Mouse (Mus musculus) frontal cortex, postnatal 25 days (tissue): ENCODE measurements around the gene Nr1h4.
"Not testable (repeated sequence)": the region's sequence is repeated elsewhere in the genome, so short reads cannot be mapped to it uniquely, and the experiment has no call there.

Experiments used
- DNase-seq, 2 experiments: peaks; one replicate each; pipeline ENCODE4 v3.0.0; 2022; ENCODE audit warnings: low spot score in 2 of 2

Nr1h4 gene

DNA sequence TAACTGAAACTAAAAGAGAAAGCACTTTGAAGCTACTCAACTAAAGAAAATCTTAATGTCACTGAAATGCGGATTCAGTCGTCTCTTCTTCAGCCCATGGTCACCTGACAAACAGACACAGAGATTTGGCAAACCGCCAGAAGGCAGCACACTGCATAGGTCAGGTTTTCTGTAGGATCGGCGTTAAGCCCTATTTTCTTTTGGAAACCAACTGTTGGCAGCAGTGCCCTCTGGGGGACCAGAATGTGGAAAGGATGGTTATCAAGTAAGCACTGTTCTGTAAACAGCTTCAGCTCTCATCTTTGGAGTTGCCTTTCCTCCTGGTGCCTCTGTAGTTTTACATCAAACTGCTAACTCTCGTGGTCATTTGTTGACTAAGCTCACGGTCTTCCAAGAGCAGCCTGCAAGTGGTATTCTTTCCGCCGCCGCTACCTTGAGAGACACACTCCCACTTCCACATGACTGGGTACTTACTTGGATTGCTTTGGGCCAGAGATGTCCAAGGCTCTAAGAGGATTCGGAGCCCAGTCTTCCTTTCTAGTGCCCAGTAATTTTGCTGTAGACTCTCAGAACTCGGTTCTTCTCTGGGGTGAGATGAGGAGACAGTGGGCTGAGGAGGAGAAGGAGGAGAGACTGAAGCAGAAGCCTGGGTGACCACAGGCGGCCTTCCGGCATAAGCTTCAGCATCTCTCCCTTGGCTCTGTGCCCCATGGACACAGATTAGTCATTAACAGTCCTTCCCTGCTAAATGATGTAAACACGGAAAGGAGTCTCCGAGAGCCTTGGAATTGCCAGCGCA, at the start of gene Nr1h4:
Gene Nr1h4 (minus strand): TSS at position 657 of the 799 bp plus-strand sequence.
- no peak for DNase-seq

DNA sequence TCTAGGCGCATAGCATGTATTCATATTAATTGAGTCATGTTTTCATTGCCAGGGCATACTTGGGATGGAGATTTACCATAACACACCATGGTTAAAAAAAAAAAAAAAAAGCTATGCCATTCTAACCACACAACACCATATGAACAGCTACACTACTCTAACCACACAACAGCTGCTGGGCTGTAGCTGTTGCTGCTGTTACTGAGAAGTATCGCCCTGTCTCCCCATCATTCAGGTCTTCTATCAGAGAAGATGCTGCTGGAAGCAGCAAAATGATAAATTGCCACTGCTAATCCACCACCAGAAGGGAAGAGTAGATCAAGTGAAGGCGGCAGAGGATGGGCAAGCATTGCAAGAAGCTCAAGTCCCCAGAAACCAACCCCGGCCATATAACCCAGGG, 45.4 kb upstream of the Nr1h4 start:
- no peak for DNase-seq

DNA sequence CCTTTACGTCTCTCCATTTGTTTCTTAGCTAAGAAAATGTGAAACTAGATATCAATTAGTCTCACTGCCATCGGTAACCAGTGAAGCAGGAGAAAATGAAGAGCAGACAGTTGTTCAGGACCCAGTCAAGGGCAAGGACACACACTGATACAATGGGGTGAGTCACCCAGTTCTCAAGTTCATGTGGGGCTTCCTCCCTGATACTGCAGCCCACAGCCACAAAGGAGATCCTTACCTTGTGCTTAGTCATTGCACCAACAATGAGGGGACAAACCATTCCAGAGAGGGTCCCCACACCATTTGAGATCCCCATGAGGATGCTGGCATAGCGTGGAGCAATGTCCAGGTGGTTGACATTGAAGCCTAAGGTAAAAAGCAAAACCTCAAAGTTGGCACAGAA, 44.3 kb upstream of the Nr1h4 start:
- no peak for DNase-seq

DNA sequence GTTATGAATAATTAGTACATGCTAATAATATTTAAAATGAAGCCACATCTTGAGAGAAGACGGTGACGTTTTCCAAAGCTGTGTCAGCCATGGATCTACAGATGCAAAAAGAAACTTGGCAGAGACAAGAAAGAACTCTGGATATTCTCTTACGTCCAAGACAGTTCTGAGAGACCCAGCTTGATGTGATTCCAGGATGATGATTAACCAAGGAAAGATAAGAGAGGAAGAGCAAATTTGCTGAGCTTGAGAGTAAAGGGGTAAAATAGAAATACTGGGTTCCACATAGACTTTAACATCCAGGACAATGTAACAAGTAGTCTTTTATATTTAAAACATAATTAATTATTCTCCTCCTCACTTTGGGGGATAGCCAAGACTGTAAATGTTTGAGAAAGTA, 40.0 kb upstream of the Nr1h4 start:
- no peak for DNase-seq

- DNase-seq: no peak
Measured at GRCm38 (mm10) chr10:89572946-89573345, 39.6 kb upstream of the Nr1h4 start.

- DNase-seq: no peak
Measured at GRCm38 (mm10) chr10:89567391-89567790, 34.0 kb upstream of the Nr1h4 start.

- no peak for DNase-seq
Measured at GRCm38 (mm10) chr10:89565301-89566022, 32.1 kb upstream of the Nr1h4 start.

DNA sequence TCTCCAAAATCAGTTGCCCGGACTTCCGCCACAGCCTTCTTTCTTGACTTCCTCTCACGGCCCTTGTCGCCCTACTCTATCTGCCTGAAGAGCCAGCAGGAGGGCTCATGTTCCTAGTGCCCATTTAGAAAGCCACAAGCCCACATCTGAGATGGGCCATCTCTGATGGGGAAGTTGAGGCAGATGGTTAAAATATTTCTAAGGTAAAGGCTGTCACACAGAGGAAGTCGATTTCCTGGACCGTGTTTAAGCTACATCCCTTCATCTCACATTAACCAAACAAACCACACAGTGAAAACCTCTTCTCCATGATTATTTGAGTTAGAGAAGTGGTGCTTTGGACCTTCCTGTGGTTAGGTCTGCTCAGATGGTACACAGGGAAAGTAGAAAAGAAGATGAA, 28.7 kb upstream of the Nr1h4 start:
- DNase-seq: no peak

DNA sequence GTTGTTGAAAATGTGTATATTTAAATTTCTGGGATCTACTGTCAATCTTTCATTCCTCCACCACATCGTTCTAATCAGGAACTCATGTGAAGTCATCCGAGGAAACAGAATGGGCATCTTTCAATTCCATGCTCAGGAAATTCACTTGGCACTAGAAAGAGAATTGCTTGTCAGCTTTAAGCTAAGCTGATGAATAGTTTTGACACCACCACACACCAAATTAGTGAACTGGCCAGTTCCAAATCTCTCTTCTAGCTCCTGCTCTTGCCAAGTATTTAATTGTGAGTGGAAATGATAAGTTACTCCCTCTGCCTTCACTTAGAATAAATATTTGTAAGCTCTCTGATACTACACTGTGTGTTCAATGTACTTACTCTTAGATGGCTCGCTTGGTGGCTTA, 26.0 kb upstream of the Nr1h4 start:
- DNase-seq: no peak

DNA sequence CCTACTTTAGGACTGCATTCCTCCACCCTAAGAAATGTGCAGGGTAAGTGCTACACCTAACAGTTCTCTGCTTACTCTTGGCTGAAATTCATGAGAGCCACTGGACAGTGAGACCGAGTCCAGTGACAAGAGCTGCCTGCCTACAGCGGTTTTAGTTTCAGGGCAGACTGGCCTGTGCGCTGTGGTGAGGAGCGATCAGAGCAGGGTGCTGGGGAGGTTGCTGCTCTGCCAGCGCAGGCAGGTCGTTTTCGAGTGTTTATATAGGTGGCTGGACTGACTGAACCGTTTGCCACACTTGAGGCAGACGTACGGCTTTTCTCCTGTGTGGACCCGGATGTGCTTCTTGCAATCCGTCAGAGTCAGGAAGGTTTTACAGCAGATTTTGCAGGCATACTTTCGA, 21.5 kb upstream of the Nr1h4 start:
- not testable (repeated sequence) for DNase-seq

DNA sequence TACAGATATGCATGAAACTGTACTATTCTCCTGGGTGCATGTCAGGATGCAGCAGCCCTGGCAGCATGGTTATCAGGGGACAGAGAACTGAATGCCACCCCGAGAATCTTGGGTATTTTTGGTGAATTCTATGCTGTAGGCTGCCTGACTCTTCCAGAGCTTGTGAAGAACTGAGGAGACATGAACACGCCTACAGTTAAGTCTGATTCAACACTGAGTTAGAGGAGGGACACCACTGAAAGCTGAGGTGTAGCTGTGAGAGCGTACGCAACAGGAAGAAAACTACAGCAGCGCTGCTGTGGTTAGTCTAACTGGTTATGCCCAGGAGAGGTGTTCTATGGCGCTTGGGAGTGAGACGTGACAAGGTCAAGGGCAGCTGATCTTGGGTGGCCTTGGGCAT, 20.5 kb upstream of the Nr1h4 start:
- DNase-seq: not testable (repeated sequence)

- DNase-seq: no peak
Measured at GRCm38 (mm10) chr10:89553015-89553414, 19.6 kb upstream of the Nr1h4 start.

GRCm38 (mm10) chr10:89551657-89552056, 18.3 kb upstream of the Nr1h4 start:
- DNase-seq: no peak

GRCm38 (mm10) chr10:89548028-89548427, 14.6 kb upstream of the Nr1h4 start:
- no peak for DNase-seq

DNA sequence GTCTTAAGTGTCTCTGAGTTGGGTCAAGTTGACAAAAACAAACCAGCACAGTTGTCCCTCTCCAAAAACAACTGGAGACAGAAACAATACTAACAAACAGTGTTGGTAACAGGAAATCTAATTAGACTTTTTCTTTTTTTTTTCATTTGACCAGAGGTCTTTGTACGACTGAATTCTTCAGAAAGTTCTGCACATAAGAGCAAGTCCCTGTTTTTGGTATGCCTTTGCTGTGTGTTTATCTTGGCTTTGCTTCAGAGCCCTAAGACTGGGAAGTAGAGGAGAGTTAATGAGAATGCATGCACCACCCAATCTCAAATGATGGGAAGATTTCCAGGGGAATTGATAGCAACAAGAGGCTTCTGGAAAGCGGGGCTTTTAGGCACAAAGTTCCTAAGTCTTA, 13.6 kb upstream of the Nr1h4 start:
- no peak for DNase-seq

DNA sequence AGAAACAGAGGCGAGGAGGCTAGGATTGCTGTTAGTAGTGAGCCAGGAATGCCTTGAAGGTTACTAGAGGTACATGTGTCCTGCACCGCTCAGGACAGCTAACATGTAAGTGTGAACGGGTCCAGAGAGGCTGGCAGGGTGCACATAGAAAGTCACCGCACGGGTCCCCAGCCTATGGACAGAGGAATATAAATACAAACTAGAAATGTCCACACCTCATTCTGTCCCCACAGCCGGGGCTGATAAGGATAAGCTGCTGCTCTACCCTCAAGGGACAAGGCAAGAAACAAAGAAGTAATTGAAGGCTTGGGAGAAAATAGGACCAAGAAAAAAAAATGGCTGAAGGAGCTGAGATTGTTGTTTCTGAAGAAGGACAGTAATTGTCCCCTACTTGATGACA, 10.5 kb upstream of the Nr1h4 start:
- no peak for DNase-seq

DNA sequence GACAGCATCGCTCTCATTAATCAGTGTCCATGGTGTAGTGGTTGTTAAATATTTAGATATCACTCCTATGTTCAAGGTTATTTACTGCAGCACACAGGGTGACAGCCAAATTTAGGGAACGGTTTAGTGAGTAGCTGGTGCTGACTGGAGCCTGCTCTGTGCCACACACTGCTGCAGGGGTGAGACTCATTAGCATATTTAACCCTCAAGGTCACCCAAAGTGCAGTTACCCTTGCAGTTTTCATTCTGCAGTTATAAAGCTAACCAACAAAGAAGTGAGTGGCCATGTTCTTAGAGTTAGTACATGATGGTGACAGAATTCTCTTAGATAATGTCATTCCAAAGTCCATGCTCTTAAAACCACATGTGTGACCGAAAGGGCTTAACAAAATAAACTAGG, 8.9 kb upstream of the Nr1h4 start:
- no peak for DNase-seq

DNA sequence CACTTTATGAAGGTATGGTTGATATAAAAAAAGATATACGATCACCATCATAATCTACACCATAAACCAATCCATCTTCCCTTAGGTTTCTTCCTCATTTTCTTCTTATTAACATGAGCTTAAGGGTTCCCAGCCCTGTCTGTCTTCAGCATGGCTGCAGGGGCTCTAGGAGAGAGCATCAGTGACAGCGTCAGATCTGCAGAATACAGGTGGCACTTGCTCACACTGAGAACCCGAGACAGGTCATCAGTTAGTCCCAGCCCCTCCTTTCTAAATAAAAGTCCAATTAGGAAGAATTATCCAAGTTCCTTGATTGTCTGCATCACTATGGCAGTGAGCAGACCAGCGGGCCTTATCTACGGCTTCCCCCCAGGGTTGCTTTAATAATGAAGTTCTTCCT, 934 bp downstream of the Nr1h4 start:
- no peak for DNase-seq

DNA sequence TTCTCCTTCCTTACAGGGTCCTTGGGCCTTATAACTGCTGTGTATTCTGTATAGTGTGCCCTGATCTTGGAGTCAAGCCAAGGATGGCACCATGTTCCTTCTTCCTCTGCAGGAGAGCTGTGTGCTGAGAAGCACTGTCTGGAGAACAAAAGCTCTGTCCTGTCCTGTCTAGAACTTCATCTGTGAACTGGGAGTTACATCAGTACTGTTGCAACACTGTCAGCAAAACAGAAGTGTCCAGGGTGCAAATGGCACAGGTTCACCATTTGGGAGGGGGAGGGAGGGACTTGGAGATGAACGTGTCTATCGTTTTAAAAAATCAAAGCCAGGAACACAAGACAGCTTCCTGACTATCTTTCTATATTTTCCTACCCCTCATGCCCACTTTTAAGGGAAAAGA, 1.4 kb downstream of the Nr1h4 start:
- DNase-seq: no peak

DNA sequence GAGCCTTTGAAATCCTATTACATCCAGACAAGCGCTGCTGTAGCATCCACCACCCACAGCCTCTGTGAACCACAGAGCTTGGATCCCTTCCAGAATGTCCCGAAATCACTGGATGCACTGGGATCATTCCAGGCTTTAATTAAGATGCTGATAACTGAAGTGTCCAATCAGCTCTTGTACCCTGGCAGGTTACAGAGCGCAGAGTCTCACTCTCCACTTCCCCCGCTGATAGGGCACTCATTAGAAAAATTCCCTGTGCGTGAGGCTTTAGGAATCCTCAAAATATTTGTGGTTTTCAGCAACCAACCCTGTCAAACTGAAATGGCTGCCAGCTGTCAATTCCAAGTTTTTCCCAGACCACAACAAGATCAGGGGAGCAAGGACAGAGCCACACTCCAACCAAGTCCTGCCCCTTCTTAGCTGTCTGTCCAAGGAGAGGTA, 2.2 kb downstream of the Nr1h4 start:
- DNase-seq: no peak

GRCm38 (mm10) chr10:89527054-89527453, 6.3 kb downstream of the Nr1h4 start:
- DNase-seq: no peak

DNA sequence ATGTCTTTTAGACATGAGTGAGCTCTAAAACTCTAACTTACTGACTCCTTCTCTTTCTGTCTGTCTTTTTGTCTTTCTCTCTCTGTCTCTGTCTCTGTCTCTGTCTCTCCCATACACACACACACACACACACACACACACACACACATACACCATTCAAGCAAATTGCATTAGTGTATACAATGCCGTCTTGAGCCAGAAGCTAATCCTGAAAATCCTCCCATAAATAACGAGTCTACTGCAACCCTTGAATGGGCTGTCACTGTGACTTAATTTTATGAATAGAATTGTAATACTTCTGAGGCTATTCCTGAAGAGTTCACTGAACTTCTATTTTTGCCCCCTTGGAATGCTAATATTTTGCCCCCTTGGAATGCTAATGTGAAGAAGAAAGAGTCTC, 7.6 kb downstream of the Nr1h4 start:
- DNase-seq: no peak

- no peak for DNase-seq
Measured at GRCm38 (mm10) chr10:89522481-89522880, 10.9 kb downstream of the Nr1h4 start.
